Mouse (Mus musculus): Measurements from ENCODE around the gene Trnp1.

DNA sequence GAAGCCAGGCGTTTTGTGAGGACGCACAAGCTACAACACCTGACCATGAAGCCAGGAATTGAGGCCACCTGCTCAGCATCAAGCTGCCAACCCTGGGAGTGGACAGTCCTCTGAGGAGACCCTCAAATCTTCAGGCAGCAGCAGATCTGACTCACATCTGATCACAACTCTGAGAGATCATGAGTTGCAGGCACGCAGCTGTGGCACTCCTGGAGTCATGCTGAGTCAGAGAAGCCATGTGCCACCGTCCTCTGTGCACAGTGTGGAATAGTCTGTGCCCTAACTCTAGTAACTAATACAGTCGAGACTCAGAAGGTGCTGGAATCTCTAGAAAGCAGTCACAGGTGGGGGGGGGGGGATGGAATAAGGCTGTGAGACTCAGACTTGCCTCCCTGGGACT is 51.0 kb downstream of the Trnp1 start:
- TF ChIP-seq CTCF (IDR thresholded peaks at IDR 0.05; ENCODE audit: low read depth) (no peak), EP300 (optimal IDR thresholded peaks at IDR 0.05) (no peak)

Measured in stomach, postnatal 0 days (tissue).